Mouse (Mus musculus) cerebellum, adult 2 months (tissue): ENCODE measurements around the gene Adgre5.

Experiments used
- CTCF ChIP-seq: fragments of 200-500 bp; IDR thresholded peaks from 2 replicates; pipeline ENCODE4 v1.5.1; 2011; ENCODE audit warnings: low read depth, mild to moderate bottlenecking, control low read depth, low read length, moderate library complexity, borderline replicate concordance; ENCODE audit not compliant: insufficient read depth
- POLR2A ChIP-seq: fragments of 200-500 bp; IDR thresholded peaks from 2 replicates; pipeline ENCODE4 v1.6.1; 2011; ENCODE audit warnings: low read length, control low read depth, borderline replicate concordance; ENCODE audit not compliant: insufficient read depth

DNA sequence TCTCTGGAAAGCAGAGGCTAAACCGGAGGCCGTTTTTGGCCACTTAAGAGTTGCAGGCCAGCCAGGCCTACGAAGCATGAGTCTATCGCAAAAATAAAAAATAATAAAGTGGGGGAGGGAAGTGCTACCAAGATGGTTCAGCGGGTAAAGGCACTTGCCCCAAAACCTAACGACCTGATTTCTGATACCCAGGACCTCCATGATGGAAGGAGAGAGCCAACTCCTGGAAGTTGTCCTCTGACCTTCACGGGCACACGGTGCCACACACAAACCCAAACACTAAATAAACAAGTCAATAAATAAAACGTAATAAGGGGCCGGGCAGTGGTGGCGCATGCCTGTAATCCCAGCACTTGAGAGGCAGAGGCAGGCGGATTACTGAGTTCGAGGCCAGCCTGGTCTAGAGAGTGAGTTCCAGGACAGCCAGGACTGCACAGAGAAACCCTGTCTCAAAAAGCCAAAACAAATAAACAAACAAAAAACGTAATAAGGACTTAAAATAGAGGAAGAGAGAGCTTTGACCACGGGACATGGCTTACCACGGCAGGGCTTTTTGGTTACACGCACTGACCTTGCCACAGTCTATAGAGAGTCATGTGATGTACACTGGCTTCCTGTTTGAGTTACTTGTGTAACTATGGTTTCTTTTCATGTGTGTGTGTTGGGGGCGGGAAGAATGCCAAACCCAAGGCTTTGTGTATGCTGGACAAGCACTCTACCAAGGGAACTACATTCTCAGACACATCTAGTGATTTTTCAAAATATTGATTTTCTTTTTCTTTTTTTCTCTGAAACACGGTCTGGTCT, 926 bp upstream of the Adgre5 start:
- TF ChIP-seq POLR2A, result no peak
- no peak for TF ChIP-seq CTCF
